Mouse (Mus musculus) embryonic facial prominence, embryonic 15.5 days (tissue): ENCODE data around the gene Aox3. TPM values are rescaled to one million over a fixed set of nuclear protein-coding genes. Genes with fewer than 3 reads are reported as not detected.

Experiments
- ATAC-seq: fragments of 200-750 bp; cut with Nextera tagmentation; 2 replicates; pipeline ENCODE4 v1.8.0; 2017; ENCODE audit warnings: low read depth, moderate TSS enrichment; ENCODE audit not compliant: insufficient number of reproducible peaks, low FRiP score, low TSS enrichment
- H3K27ac ChIP-seq: fragments of 300-500 bp; sonication (generic); replicated peaks from 2 replicates; pipeline ENCODE4 v1.5.1; 2015; ENCODE audit warnings: mild to moderate bottlenecking, inconsistent platforms
- H3K27me3 ChIP-seq: fragments of 300-500 bp; sonication (generic); 2 replicates; pipeline ENCODE4 v1.6.1; 2015; ENCODE audit warnings: inconsistent platforms
- H3K36me3 ChIP-seq: fragments of 300-500 bp; sonication (generic); 2 replicates; pipeline ENCODE4 v1.6.1; 2015; ENCODE audit warnings: mild to moderate bottlenecking, inconsistent platforms
- H3K4me1 ChIP-seq: fragments of 300-500 bp; sonication (generic); 2 replicates; pipeline ENCODE4 v1.6.1; 2015; ENCODE audit warnings: inconsistent platforms
- H3K4me2 ChIP-seq: fragments of 300-500 bp; sonication (generic); replicated peaks from 2 replicates; pipeline ENCODE4 v1.6.1; 2015; ENCODE audit warnings: mild to moderate bottlenecking, inconsistent platforms
- H3K4me3 ChIP-seq: fragments of 300-500 bp; sonication (generic); replicated peaks from 2 replicates; pipeline ENCODE4 v1.5.1; 2015; ENCODE audit warnings: mild to moderate bottlenecking, inconsistent platforms
- H3K9ac ChIP-seq: fragments of 300-500 bp; sonication (generic); 2 replicates; pipeline ENCODE4 v1.6.1; 2015; ENCODE audit warnings: inconsistent platforms
- H3K9me3 ChIP-seq: fragments of 300-500 bp; sonication (generic); replicated peaks from 2 replicates; pipeline ENCODE4 v1.6.1; 2016; ENCODE audit warnings: inconsistent platforms
- WGBS: fragments of 180-500 bp; shearing (Covaris S2); methylation state at CpG from one replicate; pipeline ENCODE4 v1.1.7; 2015; 5-methylcytosine and 5-hydroxymethylcytosine counted together
- polyA plus RNA-seq: library from polyadenylated mRNA; unstranded; fragments of >200 nt; fragmentation: Nextera tagmentation; extraction: Ambion mirVana; gene quantifications from 2 replicates; pipeline ENCODE4 v1.2.1, GENCODE M21; 2015

Aox3 gene
- polyA plus RNA-seq, 1 experiment from 2014 or later: 3.1 TPM

DNA sequence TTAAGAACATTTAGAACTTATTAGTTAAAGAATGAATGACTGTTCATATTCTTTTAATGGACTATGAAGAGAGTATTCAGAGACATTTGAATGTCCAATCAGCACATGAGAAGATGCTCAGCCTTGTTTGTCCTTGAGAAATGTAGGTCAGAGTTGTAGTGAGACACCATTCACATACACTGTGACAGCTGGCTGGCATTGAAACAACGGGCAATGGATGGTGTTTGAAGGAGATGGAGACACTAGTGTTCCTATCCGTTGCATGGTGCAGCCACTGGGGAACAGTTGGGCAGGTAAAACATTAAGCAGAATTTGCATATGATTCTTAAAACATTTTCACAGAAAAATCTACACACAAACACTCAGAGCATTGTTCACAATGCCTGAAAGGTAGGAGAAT lies 5.9 kb upstream of the Aox3 start:
- Histone ChIP-seq H3K27ac (no peak overlapping the region), H3K4me2 (no peak overlapping the region), H3K9me3 (no peaks in the 10 kb centered on the region), H3K4me3 (no peak overlapping the region), H3K36me3 (no peaks in the 10 kb centered on the region), H3K9ac (no peak overlapping the region), H3K4me1 (no peaks in the 10 kb centered on the region), H3K27me3 (no peaks in the 10 kb centered on the region)
- 82% methylated on average over 2 of the region's 2 CpGs for WGBS
- no peak for ATAC-seq

DNA sequence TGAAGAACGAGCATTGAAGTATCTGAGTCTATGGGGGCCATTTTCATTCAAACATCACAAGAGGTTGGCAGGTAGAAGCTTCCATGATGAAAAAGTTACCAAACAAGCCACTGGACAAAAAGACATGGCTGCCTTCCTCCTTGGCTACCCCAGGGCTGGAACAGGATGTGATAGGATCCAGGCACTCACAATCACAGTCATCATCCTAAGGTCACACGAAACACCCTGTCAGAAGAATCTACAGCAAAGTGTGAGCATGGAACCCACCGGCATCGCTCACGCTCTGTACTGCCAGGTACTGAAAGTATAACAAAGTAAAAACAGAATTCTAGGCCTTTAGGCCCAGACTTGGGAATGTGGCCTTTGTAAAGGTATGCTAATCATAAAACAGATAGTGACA lies 2.7 kb upstream of the Aox3 start:
- Histone ChIP-seq H3K4me2 (no peak overlapping the region), H3K27me3 (no peaks in the 10 kb centered on the region), H3K4me3 (no peak overlapping the region), H3K9me3 (no peaks in the 10 kb centered on the region), H3K36me3 (no peaks in the 10 kb centered on the region), H3K9ac (no peak overlapping the region), H3K4me1 (peaks cover 5% of the 10 kb centered on the region), H3K27ac (no peak overlapping the region)
- WGBS: 91% methylated on average over 5 of the region's 5 CpGs
- no peak for ATAC-seq

DNA sequence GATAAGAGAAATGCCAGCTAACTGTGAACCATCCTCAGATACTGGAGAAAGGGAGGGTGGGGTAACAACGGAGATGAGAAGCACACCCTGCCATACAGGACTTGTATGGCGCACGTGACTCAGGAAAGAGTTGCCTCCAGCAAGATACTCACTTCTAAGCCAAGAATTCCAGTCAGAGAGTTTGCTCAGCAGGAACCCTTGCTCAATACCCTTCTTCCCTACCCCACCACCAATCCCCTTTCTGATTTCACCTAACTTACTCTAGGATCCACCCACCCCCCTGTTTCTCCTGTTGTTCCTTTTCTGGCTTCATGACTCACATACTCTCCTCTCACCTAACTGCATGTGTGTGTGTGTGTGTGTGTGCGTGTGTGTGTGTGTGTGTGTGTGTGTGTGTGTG lies 1.6 kb upstream of the Aox3 start:
- Histone ChIP-seq H3K27me3 (no peaks in the 10 kb centered on the region), H3K4me2 (no peak overlapping the region), H3K4me3 (no peak overlapping the region), H3K27ac (no peak overlapping the region), H3K9ac (no peak overlapping the region), H3K4me1 (peaks cover 5% of the 10 kb centered on the region), H3K9me3 (no peaks in the 10 kb centered on the region), H3K36me3 (no peaks in the 10 kb centered on the region)
- ATAC-seq: no peak
- 74% methylated on average over 4 of the region's 4 CpGs for WGBS

DNA sequence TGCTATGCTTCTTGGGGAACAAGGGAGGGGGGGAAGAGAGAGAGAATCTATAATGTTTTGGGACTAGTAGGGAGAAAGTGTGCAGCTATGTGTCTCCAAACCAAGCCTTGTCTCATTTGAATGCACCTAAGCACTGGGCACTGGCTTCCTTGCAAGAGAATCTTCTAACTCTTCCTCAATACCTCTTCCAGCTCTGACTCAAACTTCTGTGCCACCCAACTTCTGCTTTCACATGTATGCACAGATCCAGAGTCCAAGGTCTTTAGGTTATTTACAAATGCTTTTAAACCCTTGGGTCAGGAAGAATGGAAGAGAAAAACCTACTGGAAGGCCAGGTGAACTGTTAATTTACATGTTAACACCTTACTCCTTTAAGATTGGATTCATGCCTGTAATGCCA lies 511 bp downstream of the Aox3 start:
- H3K36me3 ChIP-seq: no peaks in the 10 kb centered on the region
- H3K9me3 ChIP-seq: no peaks in the 10 kb centered on the region
- H3K4me1 ChIP-seq: peaks cover 5% of the 10 kb centered on the region
- H3K4me2 ChIP-seq: no peak overlapping the region
- no peak overlapping the region for H3K9ac ChIP-seq
- H3K27me3 ChIP-seq: no peaks in the 10 kb centered on the region
- H3K27ac ChIP-seq: no peak overlapping the region
- no peak overlapping the region for H3K4me3 ChIP-seq
- ATAC-seq: no peak

DNA sequence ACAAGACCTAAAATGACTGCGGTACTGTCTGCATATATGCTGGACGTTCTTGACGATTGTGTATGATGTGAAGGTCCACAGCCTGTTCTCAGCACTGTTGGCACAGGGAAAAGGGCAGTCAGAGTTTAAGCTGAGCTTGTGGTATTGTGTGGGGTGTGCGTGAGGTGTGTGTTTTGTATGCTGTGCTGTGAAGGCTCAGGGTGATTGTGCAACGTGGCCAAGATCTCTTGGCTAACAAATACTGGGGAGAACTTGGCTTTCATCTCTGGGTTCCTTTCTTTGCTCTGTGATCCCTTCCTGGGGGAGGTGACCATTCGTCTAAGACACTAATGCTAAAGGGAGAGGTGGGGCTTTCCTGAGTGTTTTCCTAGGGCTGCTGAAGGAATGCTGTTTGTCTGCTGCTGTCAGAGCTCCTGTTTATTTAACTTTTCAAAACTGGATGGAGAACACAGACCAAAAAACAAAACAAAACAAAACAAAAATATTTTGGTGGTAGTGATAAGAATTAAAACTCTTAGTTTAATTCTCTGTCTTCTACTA lies 1.2 kb downstream of the Aox3 start:
- 70% methylated on average over 6 of the region's 6 CpGs for WGBS
- no peak overlapping the region for H3K4me3 ChIP-seq
- H3K27me3 ChIP-seq: no peaks in the 10 kb centered on the region
- H3K36me3 ChIP-seq: no peaks in the 10 kb centered on the region
- no peaks in the 10 kb centered on the region for H3K9me3 ChIP-seq
- peaks cover 5% of the 10 kb centered on the region for H3K4me1 ChIP-seq
- ATAC-seq: no peak
- no peak overlapping the region for H3K27ac ChIP-seq
- no peak overlapping the region for H3K4me2 ChIP-seq
- no peak overlapping the region for H3K9ac ChIP-seq

DNA sequence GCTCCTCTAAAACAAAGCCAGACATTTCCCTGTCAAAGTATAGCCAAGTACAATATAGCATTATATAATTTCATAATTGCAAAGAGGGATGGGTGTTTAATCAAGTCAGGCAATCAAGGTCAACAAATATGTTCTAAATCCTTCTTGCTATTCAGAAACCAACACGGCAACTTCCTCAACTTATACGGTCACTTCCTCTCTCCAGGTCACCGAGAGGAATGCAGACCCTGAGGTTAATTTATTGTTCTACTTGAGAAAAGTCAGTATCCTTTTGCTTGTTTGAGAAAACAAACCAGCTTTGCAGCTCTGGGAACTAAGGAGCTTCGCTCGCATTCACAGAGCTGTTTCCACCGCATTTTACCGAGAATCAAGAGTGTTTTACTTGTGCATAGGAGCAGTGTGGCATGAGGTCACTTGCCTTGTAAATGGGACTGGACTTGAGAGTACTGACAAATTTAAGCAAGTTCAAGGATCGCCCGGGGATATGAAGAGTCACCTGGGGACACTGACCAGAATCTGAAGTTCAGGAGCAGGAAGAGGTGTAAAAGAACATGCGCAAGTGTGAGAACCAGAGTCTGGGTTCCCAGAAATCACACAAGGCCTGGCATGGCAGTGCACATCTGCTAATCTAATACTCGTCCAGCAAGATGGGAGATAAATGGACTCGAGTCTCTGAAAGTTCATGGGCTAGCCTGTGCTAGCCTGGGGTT lies 1.9 kb downstream of the Aox3 start:
- Histone ChIP-seq H3K27me3 (no peaks in the 10 kb centered on the region), H3K4me2 (no peak overlapping the region), H3K4me1 (peaks cover 5% of the 10 kb centered on the region), H3K36me3 (no peaks in the 10 kb centered on the region), H3K9ac (no peak overlapping the region), H3K4me3 (no peak overlapping the region), H3K27ac (no peak overlapping the region), H3K9me3 (no peaks in the 10 kb centered on the region)
- WGBS: 64% methylated on average over 12 of the region's 12 CpGs
- no peak for ATAC-seq

DNA sequence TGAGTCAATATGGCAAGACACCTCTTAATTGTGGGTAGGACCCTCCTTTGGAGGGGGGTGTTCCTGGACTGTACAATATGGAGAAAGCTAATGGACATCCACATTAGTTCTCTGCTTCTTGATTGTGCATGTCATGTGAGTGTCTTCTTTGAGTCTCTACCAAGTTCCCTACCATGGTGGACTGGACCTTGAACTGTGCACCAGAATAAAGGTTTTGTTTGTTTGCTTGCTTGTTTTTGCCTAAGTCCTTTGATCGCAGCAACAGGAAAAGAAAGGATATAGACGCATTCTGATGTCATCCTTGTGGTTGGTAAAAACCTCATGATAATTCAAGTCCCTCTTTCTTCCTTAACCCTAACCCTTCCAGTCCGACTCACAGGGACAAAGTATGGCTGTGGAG lies 5.3 kb downstream of the Aox3 start:
- H3K9me3 ChIP-seq: no peaks in the 10 kb centered on the region
- H3K27ac ChIP-seq: no peak overlapping the region
- H3K9ac ChIP-seq: no peak overlapping the region
- ATAC-seq: no peak
- H3K36me3 ChIP-seq: no peaks in the 10 kb centered on the region
- H3K4me2 ChIP-seq: no peak overlapping the region
- no peak overlapping the region for H3K4me3 ChIP-seq
- H3K4me1 ChIP-seq: no peaks in the 10 kb centered on the region
- WGBS: 76% methylated on average over 3 of the region's 3 CpGs
- H3K27me3 ChIP-seq: no peaks in the 10 kb centered on the region

DNA sequence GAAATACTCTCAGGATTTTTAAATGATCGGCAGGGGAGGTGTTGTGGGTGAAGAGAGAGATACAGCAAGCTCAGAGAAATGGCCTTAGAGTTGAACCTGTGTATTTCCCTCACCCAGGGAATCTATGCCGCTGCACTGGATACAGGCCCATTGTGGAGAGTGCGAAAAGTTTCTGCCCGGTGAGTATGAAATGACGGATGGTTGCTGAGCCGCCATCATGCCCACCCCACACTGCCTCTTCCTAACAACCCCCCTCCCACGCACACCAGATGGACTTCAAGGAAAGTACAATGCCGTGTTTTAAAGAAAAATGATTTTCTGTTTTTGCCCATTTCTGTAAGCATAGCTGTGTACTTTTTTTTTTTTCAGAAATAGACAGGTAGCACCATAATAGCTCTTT lies 12.0 kb downstream of the Aox3 start:
- no peak overlapping the region for H3K9ac ChIP-seq
- H3K4me3 ChIP-seq: no peak overlapping the region
- no peaks in the 10 kb centered on the region for H3K27me3 ChIP-seq
- no peaks in the 10 kb centered on the region for H3K36me3 ChIP-seq
- no peak overlapping the region for H3K27ac ChIP-seq
- H3K4me1 ChIP-seq: no peaks in the 10 kb centered on the region
- no peak overlapping the region for H3K4me2 ChIP-seq
- WGBS: 88% methylated on average over 8 of the region's 8 CpGs
- ATAC-seq: no peak
- H3K9me3 ChIP-seq: no peaks in the 10 kb centered on the region

DNA sequence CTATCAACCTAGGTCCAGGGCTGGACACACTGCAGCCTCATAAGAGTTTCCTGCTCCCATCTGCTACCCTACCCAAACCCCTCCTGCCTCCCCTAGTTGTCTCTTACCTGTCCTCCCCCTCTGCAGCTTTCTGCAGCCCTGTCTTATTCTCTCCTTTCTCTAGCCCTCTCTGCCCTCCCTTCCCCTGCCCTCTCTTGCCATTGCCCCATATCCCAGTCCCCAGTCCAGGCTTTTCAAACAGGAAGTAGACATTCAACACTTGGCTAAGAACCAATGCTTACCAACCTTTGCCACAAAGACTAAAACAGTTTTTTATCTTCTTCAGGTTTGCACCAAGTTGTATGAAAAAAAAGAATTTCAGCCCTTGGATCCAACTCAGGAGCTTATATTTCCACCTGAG lies 25.0 kb downstream of the Aox3 start:
- Histone ChIP-seq H3K27me3 (no peaks in the 10 kb centered on the region), H3K4me1 (no peaks in the 10 kb centered on the region), H3K4me2 (no peak overlapping the region), H3K27ac (no peak overlapping the region), H3K9ac (no peak overlapping the region), H3K36me3 (no peaks in the 10 kb centered on the region), H3K9me3 (no peaks in the 10 kb centered on the region; the same call in 1 of the 2 replicates), H3K4me3 (no peak overlapping the region)
- no peak for ATAC-seq

DNA sequence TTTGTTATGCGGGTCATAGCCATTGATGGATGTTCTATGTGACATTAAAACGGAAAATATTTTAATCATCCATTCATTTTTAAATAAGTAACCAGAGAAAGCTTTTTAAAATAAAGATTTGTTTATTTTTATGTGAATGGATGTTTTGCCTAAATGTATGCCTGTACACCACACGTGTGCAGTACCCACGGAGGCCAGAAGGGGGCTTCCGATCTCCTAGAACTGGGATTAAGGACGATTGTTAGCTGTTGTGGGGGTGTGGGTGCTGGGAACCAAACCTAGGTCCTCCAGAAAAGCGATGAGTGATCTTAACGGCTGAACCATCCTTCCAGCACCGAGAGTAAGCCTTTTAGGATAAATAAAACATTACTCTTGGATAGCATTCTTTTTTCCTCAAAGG lies 26.1 kb downstream of the Aox3 start:
- Histone ChIP-seq H3K9me3 (no peaks in the 10 kb centered on the region; the same call in 1 of the 2 replicates), H3K9ac (no peak overlapping the region), H3K36me3 (no peaks in the 10 kb centered on the region), H3K4me3 (no peak overlapping the region), H3K4me1 (no peaks in the 10 kb centered on the region), H3K27ac (no peak overlapping the region), H3K27me3 (no peaks in the 10 kb centered on the region), H3K4me2 (no peak overlapping the region)
- 88% methylated on average over 9 of the region's 9 CpGs for WGBS
- ATAC-seq: no peak

DNA sequence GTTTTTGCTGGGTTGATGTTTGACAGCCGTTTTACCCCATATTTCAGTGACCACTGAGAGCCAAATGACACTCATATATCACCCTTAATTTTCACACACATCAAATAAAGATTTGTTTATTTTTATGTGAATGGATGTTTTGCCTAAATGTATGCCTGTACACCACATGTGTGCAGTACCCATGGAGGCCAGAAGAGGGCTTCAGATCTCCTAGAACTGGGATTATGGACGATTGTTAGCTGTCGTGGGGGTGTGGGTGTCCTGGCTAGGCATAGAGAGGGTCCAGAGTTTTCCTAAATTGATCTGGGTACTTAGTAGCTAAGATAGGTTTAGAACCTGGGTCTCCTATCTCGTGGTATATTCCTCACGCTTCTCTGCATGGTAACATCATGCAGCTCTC lies 27.7 kb downstream of the Aox3 start:
- Histone ChIP-seq H3K4me1 (no peaks in the 10 kb centered on the region), H3K9ac (no peak overlapping the region), H3K36me3 (no peaks in the 10 kb centered on the region), H3K4me3 (no peak overlapping the region), H3K4me2 (no peak overlapping the region), H3K9me3 (no peaks in the 10 kb centered on the region; the same call in 1 of the 2 replicates), H3K27me3 (no peaks in the 10 kb centered on the region), H3K27ac (no peak overlapping the region)
- no peak for ATAC-seq
- WGBS: 84% methylated on average over 5 of the region's 5 CpGs

DNA sequence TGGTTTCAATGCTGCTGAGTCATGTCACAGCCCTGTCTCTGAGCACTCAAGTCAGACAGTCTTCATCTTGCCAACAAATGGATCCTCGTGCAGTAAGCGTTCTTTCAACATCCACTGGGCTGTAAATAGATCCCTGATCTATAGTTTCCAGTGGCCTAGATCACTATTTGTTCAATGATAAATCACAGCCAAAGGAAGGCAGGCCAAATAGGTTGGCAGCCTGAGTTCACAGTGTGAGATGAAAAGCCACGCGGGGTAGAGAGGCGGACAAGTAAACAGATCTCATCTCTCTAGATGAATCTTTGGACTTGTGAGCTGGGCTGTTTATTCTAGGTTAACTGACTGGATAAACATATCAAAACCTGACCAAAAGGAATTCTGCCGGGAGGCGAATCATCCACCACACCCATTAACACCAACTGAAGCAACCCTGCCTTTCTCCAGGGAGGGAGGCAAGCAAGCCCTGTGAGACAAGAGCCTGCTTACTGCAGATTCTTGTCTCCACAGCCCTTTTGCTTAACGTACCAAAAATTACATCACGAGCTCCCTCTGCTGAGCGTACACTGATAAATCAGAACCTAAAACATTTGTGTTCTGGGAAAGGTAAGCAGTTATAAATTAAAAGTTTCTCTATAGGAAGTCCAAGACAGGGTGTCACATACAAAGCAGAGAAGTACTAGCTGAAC lies 31.6 kb downstream of the Aox3 start:
- no peaks in the 10 kb centered on the region for H3K36me3 ChIP-seq
- no peak overlapping the region for H3K27ac ChIP-seq
- ATAC-seq: no peak
- H3K9me3 ChIP-seq: no peaks in the 10 kb centered on the region; the same call in 1 of the 2 replicates
- H3K9ac ChIP-seq: no peak overlapping the region
- H3K4me1 ChIP-seq: no peaks in the 10 kb centered on the region
- no peaks in the 10 kb centered on the region for H3K27me3 ChIP-seq
- 66% methylated on average over 10 of the region's 10 CpGs for WGBS
- H3K4me3 ChIP-seq: no peak overlapping the region
- no peak overlapping the region for H3K4me2 ChIP-seq
